Mouse (Mus musculus): ENCODE measurements at regions not wholly inside any gene's neighbourhood (a gene's known extent, or its start where the extent isn't known, plus 50 kb on each side); places are given as distances from the start of the nearest gene placed in this dataset.

- TF ChIP-seq CTCF (conservative IDR thresholded peaks at IDR 0.05; ENCODE audit: insufficient read depth, insufficient read length, low read depth, low read length), result no peak
- no peak for TF ChIP-seq POLR2A (IDR thresholded peaks at IDR 0.05; ENCODE audit: low read depth, low read length)
These were observed 156.3 kb downstream of the Postn start for GRCm38 (mm10) chr3:54517251-54517650.
